Mouse (Mus musculus) olfactory bulb, adult 2 months (tissue): ENCODE measurements around the gene Hnrnpul1.

Experiments used
- CTCF ChIP-seq: fragments of 200-500 bp; IDR thresholded peaks from 2 replicates; pipeline ENCODE4 v1.5.1; 2012; ENCODE audit warnings: low read depth, mild to moderate bottlenecking, low read length, moderate library complexity; ENCODE audit not compliant: insufficient read depth
- POLR2A ChIP-seq: fragments of 200-500 bp; IDR thresholded peaks from 2 replicates; pipeline ENCODE4 v1.6.1; 2012; ENCODE audit warnings: mild to moderate bottlenecking, low read depth, low read length, moderate library complexity; ENCODE audit not compliant: insufficient read depth

DNA sequence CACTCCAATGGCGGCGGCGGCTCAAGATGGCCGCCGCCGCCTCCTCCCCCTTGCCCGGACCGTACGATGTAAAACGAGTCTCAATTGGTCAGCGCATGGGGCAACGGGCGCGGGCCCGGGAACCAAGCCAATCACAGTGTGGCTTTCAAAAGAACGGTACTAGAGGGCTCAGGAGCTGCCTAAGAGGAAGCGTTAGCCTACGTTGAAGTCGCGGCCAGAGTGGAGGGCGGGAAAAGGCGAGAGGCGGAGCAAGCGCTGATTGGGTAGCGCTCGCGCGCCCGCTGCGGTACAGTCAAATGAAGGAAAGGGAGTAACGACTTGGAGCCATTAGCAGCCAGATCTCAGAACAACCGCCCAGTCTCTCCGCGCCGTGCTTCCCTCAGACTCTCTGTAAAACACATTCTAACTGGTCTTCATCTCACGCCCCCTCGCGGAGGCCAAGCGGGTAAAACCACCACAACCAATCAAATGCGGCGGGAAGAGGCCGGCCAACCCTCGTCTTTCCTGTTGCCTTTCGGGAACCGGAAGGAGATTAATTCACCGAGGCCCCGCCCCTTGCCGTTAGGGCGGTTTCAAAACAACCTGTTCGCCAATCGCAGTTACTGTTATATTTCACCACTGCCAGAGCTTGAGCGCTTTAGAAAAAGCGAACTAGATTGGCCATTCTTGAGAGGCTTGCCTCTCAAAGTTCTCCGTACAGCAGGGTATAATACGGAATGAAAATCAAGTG, at the start of gene Hnrnpul1:
- TF ChIP-seq CTCF (peak; percentile 49; the same call in 1 of the 2 replicates), POLR2A (no peak; the same call in 1 of the 2 replicates)
